Mouse (Mus musculus) midbrain, embryonic 10.5 days (tissue): ENCODE measurements around the gene Zfp710. TPM values are rescaled to one million over a fixed set of nuclear protein-coding genes. Genes with fewer than 3 reads are reported as not detected.
A peak's percentile ranks its signal among the peaks of the same experiment; 100 is the strongest.

Experiments
- DNase-seq: peaks from one replicate; pipeline ENCODE4 v3.0.0-alpha.2; 2017; ENCODE audit warnings: low spot score
- H3K27ac ChIP-seq: fragments of 300-500 bp; sonication (generic); replicated peaks from 2 replicates; pipeline ENCODE4 v1.5.1; 2016; ENCODE audit warnings: mild to moderate bottlenecking
- H3K27me3 ChIP-seq: fragments of 300-500 bp; sonication (generic); 2 replicates; pipeline ENCODE4 v1.6.1; 2016; ENCODE audit warnings: low read depth, mild to moderate bottlenecking; ENCODE audit not compliant: poor library complexity, severe bottlenecking
- H3K36me3 ChIP-seq: fragments of 300-500 bp; sonication (generic); 2 replicates; pipeline ENCODE4 v1.6.1; 2016; ENCODE audit warnings: mild to moderate bottlenecking, moderate library complexity
- H3K4me1 ChIP-seq: fragments of 300-500 bp; sonication (generic); 2 replicates; pipeline ENCODE4 v1.6.1; 2016
- H3K4me3 ChIP-seq: fragments of 300-500 bp; sonication (generic); 2 replicates; pipeline ENCODE4 v1.5.1; 2016; ENCODE audit warnings: mild to moderate bottlenecking, moderate library complexity
- H3K9me3 ChIP-seq: fragments of 300-500 bp; sonication (generic); replicated peaks from 2 replicates; pipeline ENCODE4 v1.6.1; 2016; ENCODE audit warnings: mild to moderate bottlenecking
- WGBS: fragments of 180-500 bp; shearing (Covaris S2); methylation state at CpG from one replicate; pipeline ENCODE4 v1.1.7; 2016; 5-methylcytosine and 5-hydroxymethylcytosine counted together
- polyA plus RNA-seq: library from polyadenylated mRNA; unstranded; fragments of >200 nt; fragmentation: Nextera tagmentation; extraction: Ambion mirVana; gene quantifications from 2 replicates; pipeline ENCODE4 v1.2.1, GENCODE M21; 2016

Gene Zfp710
- polyA plus RNA-seq, 1 experiment from 2014 or later, result 34.2 TPM

DNA sequence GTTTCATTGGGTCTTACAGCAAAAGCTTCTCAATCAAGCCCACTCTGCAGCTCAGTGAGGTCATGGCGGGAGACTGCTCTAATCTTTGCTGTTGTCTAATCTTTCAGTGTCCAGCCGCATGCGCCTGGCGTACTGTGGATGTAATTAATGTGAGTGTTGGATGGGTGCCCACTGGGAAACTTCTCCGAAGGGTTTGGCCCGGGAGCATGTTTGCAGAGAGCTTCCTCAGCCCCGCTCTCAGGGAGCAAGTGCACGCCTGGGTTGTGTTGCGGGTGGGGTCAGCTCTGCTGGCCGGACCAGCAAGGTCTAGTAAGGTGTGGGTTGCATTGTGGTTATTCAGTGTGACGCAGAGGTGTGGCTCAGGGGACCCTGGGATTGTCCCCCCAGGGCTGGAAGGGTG is 27.6 kb downstream of the Zfp710 start:
- 89% methylated on average over 11 of the region's 11 CpGs for WGBS
- Histone ChIP-seq H3K4me3 (no peak overlapping the region), H3K36me3 (peaks cover 25% of the 10 kb centered on the region), H3K9me3 (no peaks in the 10 kb centered on the region), H3K4me1 (peaks cover 55% of the 10 kb centered on the region), H3K27me3 (no peaks in the 10 kb centered on the region), H3K27ac (no peak overlapping the region)
- no peak for DNase-seq

DNA sequence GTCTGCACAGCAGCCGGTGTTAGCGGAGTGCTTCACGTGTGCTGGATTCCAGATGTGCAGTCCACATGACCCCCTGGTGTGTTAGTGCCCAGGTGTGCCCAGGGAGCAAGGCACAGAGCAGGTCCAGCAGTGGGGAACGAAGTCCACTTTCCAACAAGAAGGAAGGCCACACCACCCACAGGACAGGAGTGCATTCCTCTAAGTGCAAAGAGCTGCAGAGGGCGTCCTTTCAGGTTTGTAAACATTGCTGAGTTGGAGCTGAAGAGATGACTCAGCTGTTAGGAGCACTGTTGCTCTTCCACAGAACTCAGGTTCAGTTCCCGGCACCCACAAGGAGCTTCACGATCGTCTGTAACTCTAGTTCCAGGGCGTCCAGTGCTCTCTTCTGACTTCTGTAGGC is 28.5 kb downstream of the Zfp710 start:
- H3K4me3 ChIP-seq, result no peak overlapping the region
- no peak overlapping the region for H3K27ac ChIP-seq
- H3K36me3 ChIP-seq, result peaks cover 25% of the 10 kb centered on the region
- 95% methylated on average over 9 of the region's 9 CpGs for WGBS
- peaks cover 57% of the 10 kb centered on the region for H3K4me1 ChIP-seq
- H3K27me3 ChIP-seq, result no peaks in the 10 kb centered on the region
- DNase-seq, result no peak
- no peaks in the 10 kb centered on the region for H3K9me3 ChIP-seq

- no peaks in the 10 kb centered on the region for H3K9me3 ChIP-seq
- peaks cover 68% of the 10 kb centered on the region for H3K4me1 ChIP-seq
- peaks cover 30% of the 10 kb centered on the region for H3K36me3 ChIP-seq
- no peak overlapping the region for H3K4me3 ChIP-seq
- H3K27ac ChIP-seq, result 0 out of 2 replicates have a peak overlapping the region, but pooled peaks have one; percentile 82
- 85% methylated on average over 12 of the region's 12 CpGs for WGBS
- DNase-seq, result no peak
- H3K27me3 ChIP-seq, result no peaks in the 10 kb centered on the region
These were observed 31.2 kb downstream of the Zfp710 start for GRCm38 (mm10) chr7:80055781-80056180.

GRCm38 (mm10) chr7:80057002-80057691 is 32.5 kb downstream of the Zfp710 start:
- Histone ChIP-seq H3K36me3 (peaks cover 26% of the 10 kb centered on the region), H3K27ac (peak overlapping the region; percentile 82), H3K9me3 (no peaks in the 10 kb centered on the region), H3K4me3 (peak overlapping the region; percentile 16), H3K27me3 (no peaks in the 10 kb centered on the region), H3K4me1 (peaks cover 82% of the 10 kb centered on the region)
- DNase-seq, result no peak
- WGBS, result 58% methylated on average over 4 of the region's 4 CpGs

DNA sequence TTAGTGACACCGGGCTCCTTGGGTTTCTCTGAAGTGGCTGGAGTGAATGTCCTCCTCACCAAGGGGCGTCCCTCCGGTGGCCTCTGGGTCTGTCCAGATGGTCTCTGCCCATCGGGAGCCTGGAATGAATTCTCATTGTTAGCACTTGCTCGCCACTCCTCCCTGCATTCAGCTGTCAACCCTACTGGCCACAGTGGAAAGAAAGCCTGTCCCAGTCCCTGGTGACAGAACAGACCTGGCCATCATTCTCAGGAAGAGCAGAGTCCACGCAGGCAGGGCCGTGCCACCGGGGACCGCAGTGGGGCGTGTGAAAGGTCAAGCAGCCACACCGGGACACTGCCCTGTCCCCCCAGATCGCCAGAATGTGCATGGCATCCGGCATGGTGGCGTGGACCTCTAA is 33.2 kb downstream of the Zfp710 start:
- WGBS, result 29% methylated on average over 14 of the region's 14 CpGs
- Histone ChIP-seq H3K4me3 (peak overlapping the region; percentile 16), H3K27me3 (no peaks in the 10 kb centered on the region), H3K27ac (peak overlapping the region; percentile 82), H3K36me3 (peaks cover 22% of the 10 kb centered on the region), H3K9me3 (no peaks in the 10 kb centered on the region), H3K4me1 (peaks cover 88% of the 10 kb centered on the region)
- DNase-seq, result peak; percentile 65

- H3K36me3 ChIP-seq, result peaks cover 14% of the 10 kb centered on the region
- H3K4me1 ChIP-seq, result peaks cover 93% of the 10 kb centered on the region
- WGBS, result 81% methylated on average over 4 of the region's 4 CpGs
- H3K4me3 ChIP-seq, result no peak overlapping the region
- no peaks in the 10 kb centered on the region for H3K9me3 ChIP-seq
- no peak for DNase-seq
- no peaks in the 10 kb centered on the region for H3K27me3 ChIP-seq
- peak overlapping the region; percentile 82 for H3K27ac ChIP-seq
These were observed 33.9 kb downstream of the Zfp710 start for GRCm38 (mm10) chr7:80058405-80059063.

GRCm38 (mm10) chr7:80059064-80059838 is 34.6 kb downstream of the Zfp710 start:
- Histone ChIP-seq H3K27ac (peak overlapping the region; percentile 82), H3K36me3 (peaks cover 7% of the 10 kb centered on the region), H3K4me3 (no peak overlapping the region), H3K27me3 (no peaks in the 10 kb centered on the region), H3K9me3 (no peaks in the 10 kb centered on the region), H3K4me1 (peaks cover 96% of the 10 kb centered on the region)
- DNase-seq, result no peak
- WGBS, result 82% methylated on average over 13 of the region's 13 CpGs

DNA sequence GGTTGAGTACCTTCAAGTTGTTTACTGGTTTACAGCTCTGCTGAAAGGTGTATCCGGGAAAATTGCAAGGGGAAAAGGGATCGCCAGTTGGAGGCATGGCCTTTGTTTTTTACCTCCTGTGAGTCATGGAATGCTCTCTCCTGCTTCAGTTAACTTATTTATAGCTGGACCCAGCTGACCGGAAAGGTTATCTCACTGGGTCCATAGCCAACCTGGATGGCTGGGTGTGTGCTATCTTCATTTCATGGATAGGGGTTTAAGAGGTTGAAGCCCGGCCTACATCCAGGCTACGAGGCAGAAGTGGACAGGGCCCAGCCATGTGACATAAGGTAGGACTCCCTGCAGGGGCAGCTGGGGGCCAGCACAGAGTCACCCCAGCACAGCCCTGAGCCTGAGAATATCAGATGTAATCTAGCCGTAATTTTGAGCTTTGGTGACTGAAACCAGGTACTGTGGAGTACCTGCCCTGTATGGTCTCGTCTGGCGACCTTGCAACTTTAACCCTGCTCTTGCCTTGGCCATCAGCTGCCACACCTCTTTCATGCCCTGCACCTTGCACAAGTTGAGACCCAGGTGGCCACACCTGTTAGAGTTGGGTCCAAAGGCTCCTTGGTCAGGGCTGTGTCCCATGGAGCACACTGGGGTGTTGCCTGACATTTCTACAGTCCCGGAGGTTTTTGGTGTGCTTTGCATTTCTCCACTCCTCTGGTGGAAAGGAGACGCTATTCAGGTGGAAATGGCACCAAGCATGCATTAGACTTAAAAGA is 35.6 kb downstream of the Zfp710 start:
- Histone ChIP-seq H3K4me3 (no peak overlapping the region), H3K27me3 (no peaks in the 10 kb centered on the region), H3K27ac (peak overlapping the region; percentile 82), H3K4me1 (peaks cover 100% of the 10 kb centered on the region), H3K36me3 (peaks cover 5% of the 10 kb centered on the region; the same call in 1 of the 2 replicates), H3K9me3 (no peaks in the 10 kb centered on the region)
- 88% methylated on average over 10 of the region's 10 CpGs for WGBS
- DNase-seq, result no peak

GRCm38 (mm10) chr7:80062083-80062826 is 37.6 kb downstream of the Zfp710 start:
- peaks cover 100% of the 10 kb centered on the region for H3K4me1 ChIP-seq
- WGBS, result 84% methylated on average over 17 of the region's 17 CpGs
- H3K27ac ChIP-seq, result peak overlapping the region; percentile 88
- peaks cover 5% of the 10 kb centered on the region; the same call in 1 of the 2 replicates for H3K36me3 ChIP-seq
- no peaks in the 10 kb centered on the region for H3K27me3 ChIP-seq
- DNase-seq, result no peak
- no peak overlapping the region for H3K4me3 ChIP-seq
- no peaks in the 10 kb centered on the region for H3K9me3 ChIP-seq

GRCm38 (mm10) chr7:80063244-80063643 is 38.6 kb downstream of the Zfp710 start:
- no peak for DNase-seq
- WGBS, result 70% methylated on average over 5 of the region's 5 CpGs
- peaks cover 5% of the 10 kb centered on the region; the same call in 1 of the 2 replicates for H3K36me3 ChIP-seq
- H3K9me3 ChIP-seq, result no peaks in the 10 kb centered on the region
- H3K4me1 ChIP-seq, result peaks cover 100% of the 10 kb centered on the region
- no peaks in the 10 kb centered on the region for H3K27me3 ChIP-seq
- H3K27ac ChIP-seq, result peak overlapping the region; percentile 88
- H3K4me3 ChIP-seq, result peak overlapping the region; percentile 32; the same call in 1 of the 2 replicates

GRCm38 (mm10) chr7:80063902-80064736 is 39.5 kb downstream of the Zfp710 start:
- WGBS, result 62% methylated on average over 15 of the region's 15 CpGs
- Histone ChIP-seq H3K9me3 (no peaks in the 10 kb centered on the region), H3K27ac (peak overlapping the region; percentile 88), H3K27me3 (no peaks in the 10 kb centered on the region), H3K4me3 (peak overlapping the region; percentile 32; the same call in 1 of the 2 replicates), H3K36me3 (0 out of 2 replicates have a peak, but pooled peaks cover 2% of the 10 kb centered on the region), H3K4me1 (peaks cover 100% of the 10 kb centered on the region)
- DNase-seq, result no peak
